Mouse (Mus musculus) embryonic facial prominence, embryonic 12.5 days (tissue): ENCODE results near the gene Cdc34b. TPM values are rescaled to one million over a fixed set of nuclear protein-coding genes. Genes with fewer than 3 reads are reported as not detected.

Experiments
- ATAC-seq: fragments of 200-750 bp; cut with Nextera tagmentation; 2 replicates; pipeline ENCODE4 v1.8.0; 2017; ENCODE audit not compliant: insufficient number of reproducible peaks, insufficient read depth, low FRiP score, low TSS enrichment
- H3K27ac ChIP-seq: fragments of 300-500 bp; sonication (generic); 2 replicates; pipeline ENCODE4 v1.5.1; 2016; ENCODE audit warnings: mild to moderate bottlenecking
- H3K27me3 ChIP-seq: fragments of 300-500 bp; sonication (generic); 2 replicates; pipeline ENCODE4 v1.6.1; 2016; ENCODE audit warnings: mild to moderate bottlenecking, moderate library complexity
- H3K36me3 ChIP-seq: fragments of 300-500 bp; sonication (generic); 2 replicates; pipeline ENCODE4 v1.6.1; 2016; ENCODE audit warnings: mild to moderate bottlenecking
- H3K4me1 ChIP-seq: fragments of 300-500 bp; sonication (generic); 2 replicates; pipeline ENCODE4 v1.6.1; 2016
- H3K4me2 ChIP-seq: fragments of 300-500 bp; sonication (generic); replicated peaks from 2 replicates; pipeline ENCODE4 v1.6.1; 2016; ENCODE audit warnings: mild to moderate bottlenecking, moderate library complexity
- H3K4me3 ChIP-seq: fragments of 300-500 bp; sonication (generic); 2 replicates; pipeline ENCODE4 v1.5.1; 2016; ENCODE audit warnings: mild to moderate bottlenecking
- H3K9ac ChIP-seq: fragments of 300-500 bp; sonication (generic); 2 replicates; pipeline ENCODE4 v1.6.1; 2016; ENCODE audit warnings: mild to moderate bottlenecking, moderate library complexity
- H3K9me3 ChIP-seq: fragments of 300-500 bp; sonication (generic); 2 replicates; pipeline ENCODE4 v1.6.1; 2016; ENCODE audit warnings: mild to moderate bottlenecking, moderate library complexity
- WGBS: fragments of 180-500 bp; shearing (Covaris S2); methylation state at CpG from one replicate; pipeline ENCODE4 v1.1.7; 2016; 5-methylcytosine and 5-hydroxymethylcytosine counted together
- polyA plus RNA-seq: library from polyadenylated mRNA; unstranded; fragments of >200 nt; fragmentation: Nextera tagmentation; extraction: Ambion mirVana; gene quantifications from 2 replicates; pipeline ENCODE4 v1.2.1, GENCODE M21; 2016

Cdc34b gene
- polyA plus RNA-seq, 1 experiment from 2014 or later = 0.22 TPM

DNA sequence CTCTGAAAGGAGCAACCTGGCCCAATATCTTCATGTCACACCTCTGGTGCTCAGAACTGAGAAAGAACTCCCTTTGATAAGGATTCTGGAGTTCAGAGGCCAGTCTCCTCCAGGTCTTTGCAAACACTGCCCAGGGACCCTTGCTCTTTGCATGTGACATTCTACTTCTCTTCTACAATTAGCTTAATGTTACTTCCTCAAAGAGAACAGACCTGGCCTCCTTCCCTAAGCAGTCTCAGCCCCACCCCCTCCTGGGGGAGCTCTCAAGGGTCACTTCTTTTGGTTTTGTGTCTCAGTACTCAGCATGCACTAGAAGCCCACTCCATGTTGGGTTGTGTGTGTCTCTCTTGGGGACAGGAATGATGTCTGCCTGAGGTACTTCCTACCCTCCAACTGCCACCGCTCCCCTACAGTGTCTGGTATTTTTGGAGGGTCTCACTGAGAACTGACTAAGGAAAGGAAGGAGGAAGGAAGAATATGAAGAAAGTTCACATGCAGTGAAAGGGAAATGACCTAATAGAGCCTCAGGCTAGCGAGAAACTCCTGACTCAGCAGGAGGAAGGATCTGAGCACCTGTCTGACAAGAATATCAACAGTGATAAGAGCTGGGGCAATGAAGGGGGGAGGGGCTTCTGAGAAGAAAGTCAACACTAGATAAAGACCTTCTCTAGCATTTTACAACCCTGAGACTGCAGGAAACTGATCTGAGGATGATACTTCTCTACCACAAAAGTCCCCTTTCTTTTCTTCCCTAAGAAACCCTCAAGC, 11.5 kb downstream of the Cdc34b start:
- Histone ChIP-seq H3K4me1 (no peaks in the 10 kb centered on the region), H3K27me3 (no peaks in the 10 kb centered on the region), H3K9me3 (no peaks in the 10 kb centered on the region), H3K9ac (no peak overlapping the region), H3K27ac (no peak overlapping the region), H3K36me3 (no peaks in the 10 kb centered on the region), H3K4me3 (no peak overlapping the region), H3K4me2 (no peak overlapping the region)
- 61% methylated on average over 2 of the region's 2 CpGs for WGBS
- no peak for ATAC-seq

DNA sequence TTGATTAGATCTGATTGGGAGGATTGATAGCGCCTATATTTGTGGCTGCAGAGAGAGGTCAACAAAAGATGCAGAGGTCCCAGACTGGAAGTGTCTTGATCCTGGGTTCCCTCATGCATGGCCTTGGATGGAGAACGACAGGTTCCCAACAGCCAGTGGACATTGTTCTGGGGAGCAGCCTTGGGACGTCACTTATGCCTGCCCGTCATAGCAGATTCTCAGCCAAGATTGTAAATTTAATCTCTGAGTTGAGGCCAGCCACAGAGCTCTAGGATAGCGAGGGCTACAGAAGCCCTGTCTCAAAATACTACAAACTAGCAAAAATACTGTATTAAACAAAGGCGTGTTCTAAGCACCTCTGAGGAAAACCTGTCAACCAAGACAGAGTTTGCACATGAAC, 18.3 kb downstream of the Cdc34b start:
- H3K4me1 ChIP-seq = no peaks in the 10 kb centered on the region
- no peaks in the 10 kb centered on the region for H3K9me3 ChIP-seq
- ATAC-seq = no peak
- no peaks in the 10 kb centered on the region for H3K36me3 ChIP-seq
- H3K9ac ChIP-seq = no peak overlapping the region
- no peak overlapping the region for H3K4me2 ChIP-seq
- H3K27ac ChIP-seq = no peak overlapping the region
- H3K27me3 ChIP-seq = no peaks in the 10 kb centered on the region
- 81% methylated on average over 6 of the region's 6 CpGs for WGBS
- no peak overlapping the region for H3K4me3 ChIP-seq

DNA sequence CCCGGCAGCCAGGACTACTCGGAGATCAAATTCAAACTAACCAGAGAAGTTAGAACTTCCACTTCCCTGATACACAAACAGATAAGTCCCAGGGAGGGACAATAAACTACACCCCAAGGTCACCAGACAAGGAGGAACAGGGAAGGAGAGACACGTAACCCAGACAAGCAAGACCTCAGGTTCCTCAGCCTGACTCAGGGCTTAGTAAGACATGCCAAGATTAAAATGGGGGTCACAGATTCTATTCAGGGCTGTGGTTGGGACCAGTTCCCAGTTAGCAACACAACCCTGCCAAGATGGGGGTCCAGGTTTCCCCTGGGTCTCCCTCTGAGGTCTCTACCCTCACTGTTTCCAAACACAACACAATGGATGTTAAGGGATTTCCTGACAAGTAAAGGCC, 18.8 kb downstream of the Cdc34b start:
- no peak overlapping the region for H3K4me2 ChIP-seq
- no peak overlapping the region for H3K27ac ChIP-seq
- whole genome bisulfite sequencing = 76% methylated on average over 3 of the region's 3 CpGs
- no peak for ATAC-seq
- no peak overlapping the region for H3K4me3 ChIP-seq
- no peaks in the 10 kb centered on the region for H3K9me3 ChIP-seq
- no peaks in the 10 kb centered on the region for H3K36me3 ChIP-seq
- no peaks in the 10 kb centered on the region for H3K4me1 ChIP-seq
- H3K27me3 ChIP-seq = no peaks in the 10 kb centered on the region
- no peak overlapping the region for H3K9ac ChIP-seq

DNA sequence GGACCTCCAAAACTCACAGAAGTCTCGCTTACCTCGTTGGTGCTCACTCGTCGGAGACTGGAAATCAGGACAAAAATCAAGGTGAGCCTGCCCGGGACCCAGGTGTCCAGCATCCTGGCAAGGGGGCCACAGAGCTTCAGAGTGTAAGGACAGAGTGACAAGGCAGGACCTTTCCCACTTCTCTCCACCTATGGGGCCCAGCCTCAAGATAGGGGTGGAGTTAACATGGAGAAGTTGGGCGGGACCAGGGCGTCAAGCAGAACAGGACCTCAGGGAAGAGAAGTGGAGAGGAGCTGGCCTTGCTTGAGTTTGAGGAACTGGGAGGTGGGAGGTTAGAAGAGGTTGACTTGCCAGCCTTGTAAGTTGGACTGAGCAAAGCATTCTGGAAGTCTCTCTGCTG, 19.2 kb downstream of the Cdc34b start:
- H3K27ac ChIP-seq = no peak overlapping the region
- no peak for ATAC-seq
- no peak overlapping the region for H3K4me3 ChIP-seq
- no peak overlapping the region for H3K9ac ChIP-seq
- no peaks in the 10 kb centered on the region for H3K9me3 ChIP-seq
- no peak overlapping the region for H3K4me2 ChIP-seq
- H3K27me3 ChIP-seq = no peaks in the 10 kb centered on the region
- 76% methylated on average over 7 of the region's 7 CpGs for WGBS
- no peaks in the 10 kb centered on the region for H3K36me3 ChIP-seq
- no peaks in the 10 kb centered on the region for H3K4me1 ChIP-seq

DNA sequence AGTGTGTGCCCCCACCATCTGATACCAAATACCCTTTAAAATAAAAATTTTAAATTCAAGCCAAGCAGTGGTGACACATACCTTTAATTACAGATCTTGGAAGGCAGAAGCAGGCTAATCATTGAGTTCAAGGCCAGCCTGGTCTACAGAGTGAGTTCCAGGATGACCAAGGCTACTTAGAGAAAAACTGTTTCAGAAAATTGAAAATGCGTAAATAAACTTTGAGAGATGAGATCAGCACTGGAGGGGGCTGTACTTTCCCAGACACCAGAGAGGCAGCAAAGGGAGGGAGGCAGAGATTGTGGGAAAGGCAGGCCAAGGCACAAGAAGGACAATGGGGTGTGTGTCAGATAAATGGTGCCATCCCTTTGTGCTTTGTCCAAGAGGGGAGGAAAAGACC, 20.7 kb downstream of the Cdc34b start:
- no peaks in the 10 kb centered on the region for H3K27me3 ChIP-seq
- no peak for ATAC-seq
- no peak overlapping the region for H3K9ac ChIP-seq
- WGBS = 64% methylated on average over 1 of the region's 1 CpGs
- H3K27ac ChIP-seq = no peak overlapping the region
- H3K4me3 ChIP-seq = no peak overlapping the region
- no peaks in the 10 kb centered on the region for H3K4me1 ChIP-seq
- no peaks in the 10 kb centered on the region for H3K36me3 ChIP-seq
- H3K9me3 ChIP-seq = no peaks in the 10 kb centered on the region
- no peak overlapping the region for H3K4me2 ChIP-seq

DNA sequence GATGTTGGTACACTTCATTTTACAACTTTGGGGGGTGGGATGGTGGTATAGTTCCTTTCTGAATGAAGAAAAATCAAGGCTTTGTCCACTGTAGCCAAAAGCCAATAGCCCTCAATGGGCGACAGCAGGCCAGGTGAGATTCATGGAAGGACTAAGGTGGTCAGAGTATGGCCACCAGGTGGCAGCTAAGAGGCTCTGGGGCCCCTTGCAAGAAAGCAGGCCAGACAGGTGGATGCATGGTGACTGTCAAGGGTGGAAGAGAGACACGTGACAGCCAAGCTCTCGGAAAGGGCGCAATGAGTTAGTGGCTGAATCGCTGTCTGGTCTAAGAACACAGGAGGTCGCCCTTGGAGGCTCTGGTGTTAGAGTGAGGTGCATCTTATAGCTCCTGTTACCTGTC, 21.2 kb downstream of the Cdc34b start:
- no peak overlapping the region for H3K9ac ChIP-seq
- no peak overlapping the region for H3K4me3 ChIP-seq
- H3K4me2 ChIP-seq = no peak overlapping the region
- WGBS = 31% methylated on average over 6 of the region's 6 CpGs
- ATAC-seq = no peak
- H3K36me3 ChIP-seq = no peaks in the 10 kb centered on the region
- H3K27me3 ChIP-seq = no peaks in the 10 kb centered on the region
- H3K27ac ChIP-seq = no peak overlapping the region
- H3K9me3 ChIP-seq = no peaks in the 10 kb centered on the region
- no peaks in the 10 kb centered on the region for H3K4me1 ChIP-seq

DNA sequence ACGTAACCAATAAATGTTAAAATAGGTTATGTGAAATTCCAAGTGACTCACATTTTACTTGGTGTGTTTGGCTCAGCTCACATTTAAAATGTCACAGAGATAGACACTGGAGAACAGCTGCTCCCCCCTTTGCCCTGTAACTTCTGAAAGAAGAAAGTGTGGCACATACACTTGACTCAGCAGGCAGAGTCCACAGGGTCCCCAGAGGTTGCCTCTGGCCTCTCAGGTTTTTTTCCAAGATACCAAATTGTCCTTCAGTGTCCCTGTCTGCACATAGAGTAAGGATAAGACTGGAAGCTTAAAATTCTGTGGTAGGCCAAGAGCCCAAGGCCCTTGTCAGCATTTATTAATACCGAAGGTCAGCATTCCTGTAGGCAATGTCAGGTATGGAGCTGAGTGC, 25.7 kb downstream of the Cdc34b start:
- no peak overlapping the region for H3K27ac ChIP-seq
- WGBS = 93% methylated on average over 2 of the region's 2 CpGs
- H3K9me3 ChIP-seq = no peaks in the 10 kb centered on the region
- no peak overlapping the region for H3K9ac ChIP-seq
- H3K4me2 ChIP-seq = no peak overlapping the region
- ATAC-seq = no peak
- no peaks in the 10 kb centered on the region for H3K36me3 ChIP-seq
- H3K4me3 ChIP-seq = no peak overlapping the region
- no peaks in the 10 kb centered on the region for H3K4me1 ChIP-seq
- H3K27me3 ChIP-seq = no peaks in the 10 kb centered on the region

DNA sequence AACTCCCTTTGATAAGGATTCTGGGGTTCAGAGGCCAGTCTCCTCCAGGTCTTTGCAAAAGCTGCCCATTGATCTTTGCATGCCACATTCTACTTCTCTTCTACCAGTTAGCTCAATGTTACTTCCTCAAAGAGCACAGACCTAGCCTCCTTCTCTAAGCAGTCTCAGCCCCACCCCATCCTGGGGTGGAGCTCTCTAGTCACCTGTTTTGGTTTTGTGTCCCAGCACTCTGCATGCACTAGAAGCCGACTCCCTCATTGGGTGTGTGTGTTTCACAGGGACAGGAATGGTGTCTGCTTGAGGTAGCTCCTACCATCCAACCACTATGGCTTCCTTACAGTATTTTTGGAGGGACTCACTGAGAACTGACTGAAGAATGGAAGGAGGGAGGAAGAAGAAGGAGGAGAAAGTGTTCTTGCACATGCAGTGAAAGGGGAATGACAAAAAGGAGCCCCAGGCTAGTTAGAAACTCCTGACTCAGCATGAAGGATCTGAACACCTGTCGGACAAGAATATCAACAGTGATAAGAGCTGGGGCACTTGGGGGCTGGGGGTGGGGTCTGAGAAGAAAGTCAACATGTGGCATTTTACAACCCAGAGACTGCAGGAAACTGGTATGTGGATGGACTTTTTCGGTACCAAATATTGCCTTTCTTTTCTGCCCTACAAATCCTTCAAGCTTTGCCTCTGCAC, 30.9 kb downstream of the Cdc34b start:
- Histone ChIP-seq H3K27me3 (no peaks in the 10 kb centered on the region), H3K4me3 (no peak overlapping the region), H3K9ac (no peak overlapping the region), H3K9me3 (no peaks in the 10 kb centered on the region), H3K4me2 (no peak overlapping the region), H3K4me1 (no peaks in the 10 kb centered on the region), H3K36me3 (no peaks in the 10 kb centered on the region), H3K27ac (no peak overlapping the region)
- no peak for ATAC-seq
- 73% methylated on average over 3 of the region's 3 CpGs for WGBS

DNA sequence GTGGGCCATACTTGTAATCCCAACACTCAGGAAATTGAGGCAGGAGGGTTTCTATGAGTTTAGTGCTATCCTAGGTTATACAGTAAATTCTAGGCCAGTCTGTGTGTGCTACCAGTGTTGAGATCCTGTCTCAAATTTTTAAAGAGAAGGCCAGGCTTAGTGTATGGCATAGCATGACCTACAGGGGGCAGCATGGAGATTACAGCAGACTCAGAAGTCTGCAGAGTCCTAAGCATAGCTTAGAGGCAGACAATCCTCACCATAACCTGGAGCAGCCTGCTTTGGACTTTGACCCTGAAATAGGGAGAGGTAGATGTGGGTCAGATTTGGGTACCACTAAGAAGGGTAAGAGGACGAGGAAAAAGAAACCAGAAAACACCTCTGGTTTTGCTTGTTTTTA, 32.3 kb downstream of the Cdc34b start:
- H3K4me1 ChIP-seq = no peaks in the 10 kb centered on the region
- H3K27me3 ChIP-seq = no peaks in the 10 kb centered on the region
- H3K27ac ChIP-seq = no peak overlapping the region
- H3K9ac ChIP-seq = no peak overlapping the region
- 56% methylated on average over 1 of the region's 1 CpGs for WGBS
- no peaks in the 10 kb centered on the region for H3K9me3 ChIP-seq
- H3K36me3 ChIP-seq = no peaks in the 10 kb centered on the region
- no peak overlapping the region for H3K4me2 ChIP-seq
- H3K4me3 ChIP-seq = no peak overlapping the region
- no peak for ATAC-seq

DNA sequence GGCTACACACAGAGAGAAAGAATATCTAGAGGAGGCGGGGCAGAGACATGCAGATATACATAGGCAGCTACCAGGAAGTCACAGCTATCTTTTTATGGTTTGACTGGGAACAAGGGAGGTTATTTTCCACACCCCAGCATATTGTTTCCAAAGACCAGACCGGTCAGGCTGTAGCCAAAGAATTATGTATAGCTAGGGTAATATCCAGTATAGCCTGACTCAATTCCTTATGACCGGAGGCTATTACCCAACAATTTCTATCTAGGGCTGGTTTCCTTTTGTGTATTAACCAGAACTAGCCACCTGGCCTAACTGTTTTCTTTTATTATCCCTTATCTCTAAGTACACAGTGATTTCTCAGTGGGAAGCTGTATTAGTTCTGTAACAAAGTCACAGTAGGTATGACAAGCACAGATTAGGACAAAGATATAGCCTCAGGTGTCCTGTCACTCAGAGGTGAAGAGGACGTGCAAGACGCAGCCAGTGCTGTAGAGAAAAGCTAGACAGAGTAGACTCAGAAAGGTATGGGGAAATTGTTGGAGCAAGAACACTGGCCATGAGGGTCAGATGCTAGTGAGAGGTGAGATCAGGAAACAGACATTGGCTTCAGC, 33.4 kb downstream of the Cdc34b start:
- H3K9me3 ChIP-seq = no peaks in the 10 kb centered on the region
- no peaks in the 10 kb centered on the region for H3K4me1 ChIP-seq
- 86% methylated on average over 5 of the region's 5 CpGs for WGBS
- no peak overlapping the region for H3K9ac ChIP-seq
- no peaks in the 10 kb centered on the region for H3K36me3 ChIP-seq
- no peak overlapping the region for H3K4me3 ChIP-seq
- H3K27ac ChIP-seq = no peak overlapping the region
- H3K4me2 ChIP-seq = no peak overlapping the region
- no peaks in the 10 kb centered on the region for H3K27me3 ChIP-seq
- ATAC-seq = no peak

DNA sequence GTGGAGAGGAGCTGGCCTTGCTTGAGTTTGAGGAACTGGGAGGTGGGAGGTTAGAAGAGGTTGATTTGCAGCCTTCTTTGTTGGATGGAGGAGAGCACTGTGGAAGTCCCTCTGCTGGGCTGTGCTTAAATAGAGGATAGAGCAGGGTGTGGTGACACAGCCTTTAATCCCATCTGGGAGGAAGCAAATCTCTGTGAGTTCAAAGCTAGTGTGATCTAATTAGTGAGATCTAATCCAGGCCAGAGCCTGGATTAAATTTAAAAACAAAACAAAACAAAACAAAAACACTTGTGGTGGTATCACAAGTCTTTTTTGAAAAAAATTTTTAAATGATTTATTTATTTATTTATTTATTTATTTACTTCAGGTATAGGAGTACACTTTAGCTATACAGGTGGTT, 41.0 kb downstream of the Cdc34b start, which contains the start of gene Tmem92:
TSS of gene Tmem92 (minus strand) at position 101 of the 400 bp plus-strand sequence.
- Histone ChIP-seq H3K36me3 (no peaks in the 10 kb centered on the region), H3K9ac (no peak within 1 kb of the TSS), H3K4me2 (no peak within 1 kb of the TSS), H3K9me3 (no peaks in the 10 kb centered on the region), H3K27ac (no peak within 1 kb of the TSS), H3K27me3 (no peaks in the 10 kb centered on the region), H3K4me1 (no peaks in the 10 kb centered on the region), H3K4me3 (no peak within 1 kb of the TSS)
- ATAC-seq = no peak

DNA sequence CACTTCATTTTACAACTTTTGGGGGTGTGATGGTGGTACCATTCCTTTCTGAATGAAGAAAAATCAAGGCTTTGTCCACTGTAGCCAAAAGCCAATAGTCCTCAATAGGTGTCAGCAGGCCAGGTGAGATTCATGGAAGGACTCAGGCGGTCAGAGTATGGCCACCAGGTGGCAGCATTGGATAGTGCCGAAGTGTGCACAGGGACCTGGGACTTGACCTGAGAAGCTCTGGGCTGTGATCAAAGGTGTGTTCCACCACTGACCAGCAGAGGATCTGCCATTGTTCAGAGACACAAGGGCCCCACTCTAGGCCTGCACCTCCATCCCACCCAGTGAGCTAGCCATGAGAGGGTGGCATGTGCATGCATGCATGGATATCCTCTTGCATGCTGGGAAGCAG, 43.7 kb downstream of the Cdc34b start:
- Histone ChIP-seq H3K4me1 (no peaks in the 10 kb centered on the region), H3K27ac (no peak overlapping the region), H3K9ac (no peak overlapping the region), H3K4me2 (no peak overlapping the region), H3K27me3 (no peaks in the 10 kb centered on the region), H3K9me3 (no peaks in the 10 kb centered on the region), H3K4me3 (no peak overlapping the region), H3K36me3 (no peaks in the 10 kb centered on the region)
- 4% methylated on average over 2 of the region's 2 CpGs for WGBS
- ATAC-seq = no peak
